Mouse (Mus musculus) thymus, postnatal 36 days (tissue): Measurements from ENCODE around the gene Cd82.

ENCODE experiments used
- DNase-seq, 2 experiments: peaks; one replicate each; pipeline ENCODE4 v3.0.0; 2022; ENCODE audit warnings: mixed read lengths in 2 of 2

The Cd82 gene

GRCm38 (mm10) chr2:93462760-93463159 lies at the start of gene Cd82:
Gene Cd82 (minus strand): TSS chr2:93463140.
- DNase-seq: no peak

GRCm38 (mm10) chr2:93512130-93512529 lies 49.2 kb upstream of the Cd82 start:
- DNase-seq: no peak

- DNase-seq: no peak
Measured at GRCm38 (mm10) chr2:93510839-93511238, 47.9 kb upstream of the Cd82 start.

- no peak for DNase-seq
Measured at GRCm38 (mm10) chr2:93509777-93510750, 47.1 kb upstream of the Cd82 start.

GRCm38 (mm10) chr2:93505091-93505490 lies 42.2 kb upstream of the Cd82 start:
- DNase-seq: no peak

GRCm38 (mm10) chr2:93503353-93503752 lies 40.4 kb upstream of the Cd82 start:
- no peak for DNase-seq

GRCm38 (mm10) chr2:93501303-93501702 lies 38.4 kb upstream of the Cd82 start:
- DNase-seq: no peak

GRCm38 (mm10) chr2:93497221-93497620 lies 34.3 kb upstream of the Cd82 start:
- DNase-seq: no peak

GRCm38 (mm10) chr2:93495170-93495569 lies 32.2 kb upstream of the Cd82 start:
- DNase-seq: no peak

GRCm38 (mm10) chr2:93493541-93493940 lies 30.6 kb upstream of the Cd82 start:
- no peak for DNase-seq

GRCm38 (mm10) chr2:93490516-93490915 lies 27.6 kb upstream of the Cd82 start:
- DNase-seq: no peak

- no peak for DNase-seq
Measured at GRCm38 (mm10) chr2:93488911-93489587, 26.1 kb upstream of the Cd82 start.

GRCm38 (mm10) chr2:93485459-93485858 lies 22.5 kb upstream of the Cd82 start:
- no peak for DNase-seq

GRCm38 (mm10) chr2:93482036-93482644 lies 19.2 kb upstream of the Cd82 start:
- DNase-seq: no peak

GRCm38 (mm10) chr2:93478744-93479143 lies 15.8 kb upstream of the Cd82 start:
- DNase-seq: no peak

GRCm38 (mm10) chr2:93477519-93477918 lies 14.6 kb upstream of the Cd82 start:
- peak; percentile 41 to 47 for DNase-seq

- no peak for DNase-seq
Measured at GRCm38 (mm10) chr2:93476487-93476886, 13.5 kb upstream of the Cd82 start.

- DNase-seq: peak; percentile 75 to 82
Measured at GRCm38 (mm10) chr2:93475040-93475439, 12.1 kb upstream of the Cd82 start.

- DNase-seq: no peak
Measured at GRCm38 (mm10) chr2:93473915-93474314, 11.0 kb upstream of the Cd82 start.

GRCm38 (mm10) chr2:93470849-93471576 lies 8.1 kb upstream of the Cd82 start:
- DNase-seq: peak; percentile 82 to 85

GRCm38 (mm10) chr2:93470127-93470526 lies 7.2 kb upstream of the Cd82 start:
- peak; percentile 44 to 61 for DNase-seq

GRCm38 (mm10) chr2:93469118-93469517 lies 6.2 kb upstream of the Cd82 start:
- DNase-seq: peak; percentile 63 to 64

GRCm38 (mm10) chr2:93466314-93466713 lies 3.4 kb upstream of the Cd82 start:
- no peak for DNase-seq
